Comparison of ENCODE assay signal across 14 mouse cellular contexts in genomic region chr4:137306991-137307706, GRCm38 (mm10). TPM values are rescaled to one million over a fixed set of nuclear protein-coding genes. Genes with fewer than 3 reads are reported as not detected.
DNase-seq lines count a peak whose midpoint lies in the region; ATAC-seq lines count a peak whose summit lies in the region.
"Had no signal": no experiment of that assay in that cellular context is flagged by ENCODE, and none has a peak within 500 bp of the region (broad histone marks: within the 10 kb centered on the region; RNA-seq: fewer than 3 reads in every experiment).

No protein-coding gene starts in this region.

- no peaks in the 10 kb centered on the region for H3K27me3 ChIP-seq in liver, embryonic 16.5 days (ENCODE audit: control insufficient read depth, insufficient read depth, low read depth, low read length)
- no peaks in the 10 kb centered on the region for H3K27me3 ChIP-seq in liver, embryonic 11.5 days (replicated peaks; ENCODE audit: control insufficient read depth, insufficient read depth, low read length)
- H3K27me3 ChIP-seq in kidney, embryonic 14.5 days (ENCODE audit: control insufficient read depth, insufficient read depth, low read length) = no peaks in the 10 kb centered on the region
- no peaks in the 10 kb centered on the region for H3K27me3 ChIP-seq in neural tube, embryonic 13.5 days
- H3K27me3 ChIP-seq: midbrain, embryonic 12.5 days; stomach, embryonic 15.5 days had no signal

- 78% methylated on average over 19 of the region's 19 CpGs for WGBS in liver, embryonic 16.5 days (ENCODE audit: insufficient replicate concordance)
- WGBS in liver, embryonic 11.5 days = 83% methylated on average over 19 of the region's 19 CpGs
- 63% methylated on average over 19 of the region's 19 CpGs for WGBS in kidney, embryonic 14.5 days
- WGBS in neural tube, embryonic 13.5 days = 71% methylated on average over 19 of the region's 19 CpGs

- H3K9me3 ChIP-seq in liver, embryonic 16.5 days (replicated peaks; ENCODE audit: control insufficient read depth, low read length) = no peaks in the 10 kb centered on the region
- no peaks in the 10 kb centered on the region for H3K9me3 ChIP-seq in liver, embryonic 11.5 days (ENCODE audit: control insufficient read depth, low read length)
- no peaks in the 10 kb centered on the region for H3K9me3 ChIP-seq in kidney, embryonic 14.5 days (ENCODE audit: control insufficient read depth, low read length)
- no peaks in the 10 kb centered on the region for H3K9me3 ChIP-seq in neural tube, embryonic 13.5 days
- H3K9me3 ChIP-seq: midbrain, embryonic 12.5 days; stomach, embryonic 15.5 days had no signal

- peak; percentile 62; the same call in 1 of the 2 replicates for ATAC-seq in liver, embryonic 16.5 days (ENCODE audit: low read depth)
- ATAC-seq in liver, embryonic 11.5 days (replicated peaks; ENCODE audit: low FRiP score) = no peak
- no peak for ATAC-seq in kidney, embryonic 14.5 days (ENCODE audit: low FRiP score, low TSS enrichment)
- ATAC-seq in neural tube, embryonic 13.5 days (ENCODE audit: low read depth) = no peak

- H3K4me3 ChIP-seq in liver, embryonic 16.5 days (ENCODE audit: low read depth, low read length) = no peak overlapping the region
- H3K4me3 ChIP-seq in liver, embryonic 11.5 days (ENCODE audit: low read depth, low read length) = no peak overlapping the region
- H3K4me3 ChIP-seq in kidney, embryonic 14.5 days (ENCODE audit: low read length) = no peak overlapping the region
- H3K4me3 ChIP-seq in neural tube, embryonic 13.5 days = no peak overlapping the region
- H3K4me3 ChIP-seq: midbrain, embryonic 12.5 days; myocyte; stomach, embryonic 15.5 days had no signal

- H3K36me3 ChIP-seq in liver, embryonic 16.5 days (ENCODE audit: control insufficient read depth, insufficient read depth) = no peaks in the 10 kb centered on the region
- H3K36me3 ChIP-seq in liver, embryonic 11.5 days (ENCODE audit: control insufficient read depth, insufficient read depth, low read length) = no peaks in the 10 kb centered on the region; the same call in 1 of the 2 replicates
- H3K36me3 ChIP-seq in kidney, embryonic 14.5 days (ENCODE audit: control insufficient read depth, insufficient read depth, low read length) = no peaks in the 10 kb centered on the region; the same call in 1 of the 2 replicates
- H3K36me3 ChIP-seq in neural tube, embryonic 13.5 days = no peaks in the 10 kb centered on the region
- H3K36me3 ChIP-seq: midbrain, embryonic 12.5 days; stomach, embryonic 15.5 days had no signal

- DNase-seq in heart, adult 11 months = peak; percentile 90
- DNase-seq in heart, adult 8-10 months (ENCODE audit: low spot score) = no peak
- DNase-seq in liver, embryonic 11.5 days (ENCODE audit: low spot score) = no peak
- DNase-seq in B cell, adult 2 months = no peak
- DNase-seq: heart, postnatal 10 days had no signal

- no peak overlapping the region for H3K27ac ChIP-seq in liver, embryonic 16.5 days (ENCODE audit: low read length)
- H3K27ac ChIP-seq in liver, embryonic 11.5 days (ENCODE audit: low read depth, low read length) = no peak overlapping the region
- H3K27ac ChIP-seq in kidney, embryonic 14.5 days (ENCODE audit: low read depth, low read length) = peak overlapping the region; percentile 75; the same call in 1 of the 2 replicates
- peak overlapping the region; percentile 88 for H3K27ac ChIP-seq in neural tube, embryonic 13.5 days (replicated peaks)
- H3K27ac ChIP-seq: liver, embryonic 14.5 days; midbrain, embryonic 12.5 days had no signal

- H3K4me2 ChIP-seq in liver, embryonic 16.5 days (ENCODE audit: low read depth, low read length) = no peak overlapping the region
- no peak overlapping the region for H3K4me2 ChIP-seq in liver, embryonic 11.5 days
- H3K4me2 ChIP-seq in kidney, embryonic 14.5 days (replicated peaks; ENCODE audit: low read depth, low read length) = no peak overlapping the region
- no peak overlapping the region for H3K4me2 ChIP-seq in neural tube, embryonic 13.5 days
- H3K4me2 ChIP-seq: midbrain, embryonic 12.5 days; stomach, embryonic 15.5 days had no signal

- H3K4me1 ChIP-seq in liver, embryonic 16.5 days (ENCODE audit: control insufficient read depth, low read depth, low read length) = peaks cover 5% of the 10 kb centered on the region; the same call in 1 of the 2 replicates
- peaks cover 3% of the 10 kb centered on the region; the same call in 1 of the 2 replicates for H3K4me1 ChIP-seq in liver, embryonic 11.5 days (replicated peaks; ENCODE audit: control insufficient read depth, insufficient read depth, low read length)
- peaks cover 43% of the 10 kb centered on the region for H3K4me1 ChIP-seq in kidney, embryonic 14.5 days (ENCODE audit: control insufficient read depth, insufficient read depth, low read length)
- H3K4me1 ChIP-seq in neural tube, embryonic 13.5 days (replicated peaks) = peaks cover 35% of the 10 kb centered on the region

- H3K9ac ChIP-seq in liver, embryonic 16.5 days (ENCODE audit: low read depth, low read length) = no peak overlapping the region
- no peak overlapping the region for H3K9ac ChIP-seq in liver, embryonic 11.5 days (ENCODE audit: low read depth, low read length)
- H3K9ac ChIP-seq in kidney, embryonic 14.5 days (ENCODE audit: low read depth, low read length) = no peak overlapping the region
- H3K9ac ChIP-seq in neural tube, embryonic 13.5 days = no peak overlapping the region
- H3K9ac ChIP-seq: liver, embryonic 14.5 days; midbrain, embryonic 12.5 days; stomach, embryonic 15.5 days had no signal

RNA-seq across cellular contexts. Expression of gene Wnt4, which starts 29.9 kb away (rescaled TPM):
- total RNA-seq in heart, adult 8-10 months (2022) = under 1 TPM; 0.09 to 0.25 (median 0.15) TPM
- polyA plus RNA-seq in liver, embryonic 16.5 days (2015; fragmentation: Nextera tagmentation; extraction: Ambion mirVana) = 0.09 and 0.19 TPM in 2 replicates
- polyA plus RNA-seq in liver, embryonic 11.5 days (2014; fragmentation: Nextera tagmentation; extraction: Ambion mirVana) = 1.8 and 1.9 TPM in 2 replicates
- polyA plus RNA-seq in kidney, embryonic 14.5 days (2014; fragmentation: Nextera tagmentation; extraction: Ambion mirVana) = 16.0 and 21.4 TPM in 2 replicates
- polyA plus RNA-seq in neural tube, embryonic 13.5 days (2015; fragmentation: Nextera tagmentation; extraction: Ambion mirVana) = 4.1 and 4.9 TPM in 2 replicates
- total RNA-seq: granulocyte monocyte progenitor cell, adult 5-6 weeks; MEL had no signal

RNA-seq across cellular contexts. Expression of gene Cdc42, which starts 50.4 kb away (rescaled TPM):
- 100 to 1,000 TPM; 121 to 145 (median 138) TPM for total RNA-seq in heart, adult 8-10 months (2022)
- 235 and 242 TPM in 2 replicates for polyA plus RNA-seq in liver, embryonic 16.5 days (2015; fragmentation: Nextera tagmentation; extraction: Ambion mirVana)
- 459 and 500 TPM in 2 replicates for polyA plus RNA-seq in liver, embryonic 11.5 days (2014; fragmentation: Nextera tagmentation; extraction: Ambion mirVana)
- polyA plus RNA-seq in kidney, embryonic 14.5 days (2014; fragmentation: Nextera tagmentation; extraction: Ambion mirVana) = 657 and 680 TPM in 2 replicates
- polyA plus RNA-seq in neural tube, embryonic 13.5 days (2015; fragmentation: Nextera tagmentation; extraction: Ambion mirVana) = 869 and 879 TPM in 2 replicates

Comparison
In these comparisons a context has a peak if more than half of its experiments do, and no peak if none do; other contexts are left out.
1. H3K27ac ChIP-seq: peak in kidney, embryonic 14.5 days (single experiment) and neural tube, embryonic 13.5 days (single experiment); none in liver, embryonic 16.5 days (single experiment) and liver, embryonic 11.5 days (single experiment).